Mouse (Mus musculus) layer of hippocampus, adult 9-10 months (tissue): Measurements from ENCODE around the gene Tln1.
"Not testable (repeated sequence)": the region's sequence is repeated elsewhere in the genome, so short reads cannot be mapped to it uniquely, and the experiment has no call there.

ENCODE experiments used
- DNase-seq: peaks from one replicate; pipeline ENCODE4 v3.0.0; 2022; ENCODE audit warnings: low spot score

Tln1 gene

DNA sequence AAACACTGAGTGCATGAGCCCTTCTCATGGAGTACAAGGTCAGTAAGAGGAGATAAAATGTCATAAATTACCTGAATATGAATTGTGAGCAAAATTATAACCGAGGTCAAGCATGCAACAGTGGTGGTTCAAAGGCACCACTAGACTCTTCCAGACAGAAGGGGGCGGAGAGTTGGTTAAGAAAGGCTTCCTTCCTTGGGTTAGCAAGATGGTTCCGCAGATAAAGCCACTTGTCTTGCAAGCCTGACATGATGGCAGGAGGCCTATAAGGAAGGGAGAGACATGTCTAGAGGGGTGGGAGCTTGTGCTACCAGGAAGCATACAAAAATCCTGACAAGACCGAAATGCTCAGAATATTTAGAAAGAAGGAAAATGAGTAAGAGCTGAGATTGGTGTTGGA, 58.2 kb downstream of the Tln1 start:
- no peak for DNase-seq

DNA sequence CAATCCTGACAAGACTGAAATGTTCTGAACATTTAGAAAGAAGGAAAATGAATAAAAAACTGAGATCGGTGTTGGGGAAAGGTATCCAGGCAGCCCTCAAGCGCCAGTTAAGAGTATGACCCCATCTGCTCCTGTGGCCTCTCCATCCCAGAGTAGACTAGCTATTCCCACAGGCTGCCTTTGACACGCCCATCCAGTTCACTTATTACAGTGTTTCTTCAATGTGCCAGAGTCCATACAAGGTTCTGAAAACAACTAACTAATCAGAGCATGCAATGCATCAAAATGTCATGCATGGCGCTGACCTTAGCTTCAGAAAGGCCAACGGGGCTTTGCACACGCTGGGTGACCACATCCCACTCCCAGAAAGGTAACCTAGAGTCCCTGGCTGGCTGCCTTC, 59.0 kb downstream of the Tln1 start:
- no peak for DNase-seq

DNA sequence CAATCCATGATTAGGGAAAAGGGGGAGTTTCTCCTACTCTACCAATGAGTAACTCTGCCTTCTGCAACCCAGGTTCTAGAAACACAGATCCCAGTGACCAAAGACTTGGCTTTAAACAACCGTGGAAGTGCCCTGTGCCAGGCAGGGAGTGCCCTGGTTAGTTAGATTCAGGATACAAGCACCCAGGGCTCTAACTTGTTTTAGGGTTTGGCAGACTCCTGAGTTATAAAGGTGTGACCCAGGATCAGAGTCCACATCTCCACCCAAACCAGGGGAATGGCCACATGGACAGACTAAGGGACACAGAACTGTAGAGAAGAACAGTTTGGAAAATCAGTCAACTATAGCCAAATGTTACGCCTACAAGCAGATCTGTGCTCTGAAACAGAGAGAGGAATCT, 59.5 kb downstream of the Tln1 start:
- no peak for DNase-seq

DNA sequence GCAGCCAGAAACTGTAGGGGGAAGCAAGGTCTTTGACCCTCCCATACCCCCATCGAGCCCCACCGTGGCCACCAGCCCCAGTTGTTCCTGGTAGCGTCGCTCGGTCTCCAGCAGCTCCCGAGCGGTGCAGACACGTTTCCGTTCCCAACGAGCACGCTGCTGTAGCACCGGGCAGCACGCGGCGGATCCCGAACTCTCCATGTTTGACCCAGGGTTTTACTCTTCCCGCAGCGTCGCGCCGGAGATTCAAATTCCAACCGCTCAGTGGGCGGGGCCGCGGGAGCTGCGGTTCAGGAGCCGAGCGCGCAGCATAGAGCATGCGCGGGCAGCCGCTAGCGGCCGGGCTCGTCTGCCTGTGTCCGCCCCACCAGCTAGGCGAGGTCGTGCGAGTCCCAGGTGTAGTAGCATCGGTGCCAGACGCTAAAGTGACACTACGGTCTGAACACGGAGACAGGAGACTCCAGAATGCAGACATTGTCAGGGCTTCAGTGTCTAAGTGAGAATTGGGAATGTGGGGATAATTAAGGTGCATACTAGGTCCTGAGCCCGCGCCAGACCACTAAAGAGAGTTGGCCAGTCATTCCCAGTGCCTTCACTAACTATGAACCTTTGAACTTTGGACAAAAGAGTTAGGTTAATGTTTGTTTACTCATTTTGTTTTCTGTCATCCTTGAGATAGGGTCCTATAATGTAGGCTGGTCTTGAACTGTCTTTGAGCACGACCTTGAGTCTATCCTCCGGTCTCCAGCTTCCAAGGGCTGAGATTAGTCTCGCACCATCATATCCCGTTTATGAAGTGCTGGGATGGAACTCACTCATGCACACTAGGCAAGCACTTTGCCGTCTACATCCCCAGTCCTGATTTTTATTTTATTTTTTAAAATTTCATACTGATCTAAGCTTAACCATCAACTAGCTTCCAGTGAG, 62.8 kb downstream of the Tln1 start, which contains the start of gene Arhgef39:
Gene Arhgef39, minus strand, starts transcription at position 289 of the 927 bp plus-strand sequence.
- no peak for DNase-seq

DNA sequence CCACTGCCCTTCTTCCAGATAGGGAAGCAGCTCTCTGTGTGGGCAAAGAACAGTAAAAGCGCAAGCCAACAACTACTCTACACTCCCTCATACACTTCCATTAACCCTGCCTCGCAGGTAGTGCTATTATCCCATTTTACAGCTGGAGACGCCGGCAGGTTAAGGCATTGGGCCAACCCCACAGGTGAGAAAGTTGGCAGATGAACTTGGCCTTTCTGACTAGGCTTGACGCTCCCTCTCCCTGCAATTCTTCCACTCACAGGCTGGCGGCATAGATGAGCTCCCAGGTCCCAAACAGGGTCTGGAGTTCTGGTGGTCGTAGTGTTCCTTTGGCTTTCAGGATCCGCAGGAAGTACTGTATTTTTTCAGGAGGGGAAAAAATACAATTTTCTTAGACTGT, 63.5 kb downstream of the Tln1 start:
- DNase-seq: no peak

DNA sequence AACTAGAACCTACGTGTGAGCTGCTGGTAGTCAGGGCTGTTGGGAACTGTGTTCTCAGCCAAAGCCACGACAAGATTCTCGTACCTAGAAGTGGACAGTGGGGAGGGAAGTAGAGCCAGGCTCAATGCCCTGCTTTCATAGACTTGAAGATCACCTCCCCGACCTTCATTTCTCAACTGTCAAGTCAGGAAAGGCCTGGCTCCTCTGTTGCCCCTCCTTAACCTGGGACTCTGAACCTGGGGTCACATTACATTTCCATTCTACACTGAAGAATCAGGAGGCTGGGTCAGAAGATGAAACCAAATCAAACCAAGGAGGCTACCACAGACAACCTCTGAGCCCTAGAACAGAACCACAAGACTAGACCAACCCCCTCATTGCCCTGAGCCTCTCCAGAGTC, 64.5 kb downstream of the Tln1 start:
- no peak for DNase-seq

DNA sequence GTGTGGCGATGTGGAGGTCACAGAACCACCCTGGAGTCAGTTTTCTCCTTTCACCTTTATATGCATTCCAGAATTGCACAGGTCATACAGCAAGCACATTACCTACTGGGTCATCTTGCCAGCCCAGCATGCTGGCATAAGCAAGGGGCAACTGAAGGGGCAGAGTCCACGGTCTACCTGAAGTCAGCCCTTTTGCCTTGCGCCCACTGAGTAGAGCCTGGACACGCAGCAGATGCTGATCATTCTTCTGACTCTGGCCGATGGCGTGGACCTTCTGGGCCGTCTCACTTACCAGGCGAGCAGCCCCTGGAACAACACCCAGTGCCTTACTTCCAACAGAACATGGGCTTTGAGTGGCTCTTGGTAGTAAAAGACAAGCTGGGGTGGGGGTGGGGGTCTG, 65.1 kb downstream of the Tln1 start:
- DNase-seq: no peak

DNA sequence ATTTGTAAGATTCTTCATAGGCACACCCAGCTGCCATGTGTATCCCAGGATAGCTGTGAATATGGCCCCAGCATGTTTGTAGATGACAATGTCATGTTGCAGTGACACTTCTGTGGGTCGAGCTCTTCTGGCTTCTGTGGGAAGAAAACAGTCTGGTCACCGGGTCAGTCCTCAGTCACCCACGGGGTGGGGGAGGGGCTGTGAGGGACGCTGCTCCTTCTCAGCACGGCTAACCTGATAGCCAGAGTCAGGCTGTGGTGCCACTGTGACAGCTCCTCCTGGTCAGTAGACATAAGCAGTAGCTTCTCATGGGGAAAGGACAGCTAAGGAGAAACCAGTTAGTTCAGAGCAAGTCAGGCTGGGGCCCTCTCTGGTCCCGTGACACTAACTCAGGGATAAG, 65.9 kb downstream of the Tln1 start:
- no peak for DNase-seq

DNA sequence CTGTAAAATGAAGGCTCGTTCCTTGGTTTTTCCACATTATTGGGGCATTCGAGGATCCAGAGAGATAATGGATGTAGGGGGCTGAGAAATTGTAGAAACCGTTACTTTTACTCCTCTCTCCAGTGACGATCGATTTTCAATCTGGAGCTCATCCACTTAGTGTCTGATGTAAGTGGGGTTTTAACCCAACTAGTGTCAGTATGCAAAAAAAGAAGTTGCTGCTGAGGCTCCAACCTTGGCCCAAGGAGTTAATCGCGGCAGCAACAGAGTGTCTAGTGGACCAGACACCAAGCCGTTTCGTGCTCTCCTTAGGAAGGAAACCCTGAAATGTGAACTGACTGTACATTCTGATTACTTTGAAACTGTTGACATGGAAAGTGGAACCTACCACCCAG, 68.6 kb downstream of the Tln1 start:
- no peak for DNase-seq

DNA sequence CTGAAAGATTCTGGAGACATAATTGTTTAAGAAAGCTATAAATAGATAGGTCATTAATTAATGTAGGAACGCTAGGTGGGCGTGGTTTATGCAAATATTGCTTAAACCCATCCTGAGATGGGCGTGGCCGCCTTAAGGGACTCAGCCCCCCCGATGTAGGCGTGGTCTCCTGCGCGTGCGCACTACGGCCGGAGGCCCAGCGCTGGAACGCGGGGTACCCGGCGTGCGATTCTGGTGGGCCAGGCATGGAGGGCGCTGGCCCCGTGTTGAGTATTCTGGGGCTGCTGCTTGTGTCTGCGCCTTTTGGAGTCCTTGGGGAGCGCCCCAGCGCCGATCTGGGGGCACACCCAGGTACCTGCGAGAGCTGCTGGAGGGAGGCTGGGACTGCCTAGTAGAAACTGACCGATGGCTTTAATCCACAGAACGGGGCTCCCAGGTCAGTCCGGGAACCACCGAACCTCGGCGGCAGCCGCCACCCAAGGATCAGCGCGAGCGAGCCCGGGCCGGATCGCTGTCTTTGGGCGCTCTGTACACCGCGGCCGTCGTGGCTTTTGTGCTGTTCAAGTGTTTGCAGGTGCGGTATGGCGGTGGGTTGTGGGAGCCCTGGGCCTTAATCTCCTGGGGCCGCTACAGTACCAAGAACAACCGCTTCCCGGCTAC, 69.2 kb downstream of the Tln1 start:
- peak; percentile 92 for DNase-seq

DNA sequence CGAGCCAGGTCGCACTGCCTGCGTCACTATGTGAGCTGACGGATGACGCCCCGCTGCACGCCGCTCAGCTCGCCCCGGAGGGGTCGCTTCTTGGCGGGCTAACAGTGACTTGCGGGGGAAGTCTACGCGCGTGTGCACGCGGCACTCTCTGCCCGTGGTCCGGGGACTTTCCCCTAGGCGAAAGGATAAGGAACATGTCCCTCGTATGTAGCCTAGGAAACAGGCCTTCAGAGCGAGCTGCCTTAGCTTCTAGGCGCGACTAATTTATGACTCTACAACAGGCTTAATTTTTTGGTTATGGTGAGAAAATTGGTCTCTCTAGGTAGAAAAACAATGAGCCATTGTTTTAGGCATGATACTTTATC, 69.7 kb downstream of the Tln1 start, which contains the start of gene Ccdc107:
Gene Ccdc107, plus strand, starts transcription at position 80 of the 365 bp plus-strand sequence.
- peak; percentile 87 for DNase-seq

DNA sequence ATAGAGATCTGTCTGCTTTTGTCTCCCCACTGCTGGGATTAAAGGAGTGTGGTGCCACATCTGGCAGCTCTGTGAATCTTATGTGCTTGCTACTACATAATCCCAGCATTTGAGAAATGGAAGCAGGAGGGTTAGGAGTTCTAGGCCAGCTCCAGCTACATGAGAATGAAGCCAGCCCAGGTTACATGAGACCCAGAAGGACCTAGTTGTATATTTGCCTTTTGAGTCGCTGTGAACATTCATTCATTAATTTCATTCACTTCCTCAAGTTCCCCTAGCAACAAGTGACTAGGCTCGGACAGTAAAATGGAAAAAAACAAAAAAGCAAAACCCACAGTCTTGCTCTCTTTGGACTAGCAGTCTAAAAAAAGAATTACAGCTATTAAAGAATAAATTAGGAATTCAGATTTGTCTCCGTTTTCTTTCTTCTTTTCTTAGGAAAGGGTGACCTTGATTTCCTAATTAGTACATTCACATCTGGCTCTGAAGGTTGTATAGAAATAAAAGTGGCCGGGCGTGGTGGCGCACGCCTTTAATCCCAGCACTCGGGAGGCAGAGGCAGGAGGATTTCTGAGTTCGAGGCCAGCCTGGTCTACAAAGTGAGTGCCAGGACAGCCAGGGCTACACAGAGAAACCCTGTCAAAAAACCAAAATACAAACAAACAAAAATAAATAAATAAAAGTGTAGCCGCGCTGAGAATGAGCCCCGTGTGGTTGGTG, 70.2 kb downstream of the Tln1 start:
- DNase-seq: no peak

DNA sequence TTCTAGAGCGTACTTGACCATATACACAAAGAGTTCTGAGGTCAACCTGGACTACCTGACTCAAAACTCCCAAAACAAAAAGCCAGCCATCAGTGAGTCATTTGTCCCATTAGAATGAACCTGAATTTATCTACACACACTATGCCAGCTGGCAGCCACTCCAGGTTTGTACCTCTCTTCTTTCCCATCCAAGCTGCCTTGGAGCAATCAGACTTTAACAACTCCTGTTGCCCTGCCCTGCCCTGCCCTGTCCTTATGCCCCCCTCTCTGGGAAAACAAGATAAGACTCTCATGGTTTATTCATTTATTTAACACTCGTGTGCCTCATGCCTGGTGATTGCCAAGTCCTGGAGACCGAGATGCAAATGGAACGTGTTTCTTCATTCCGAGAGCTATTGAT, 71.7 kb downstream of the Tln1 start:
- DNase-seq: no peak

DNA sequence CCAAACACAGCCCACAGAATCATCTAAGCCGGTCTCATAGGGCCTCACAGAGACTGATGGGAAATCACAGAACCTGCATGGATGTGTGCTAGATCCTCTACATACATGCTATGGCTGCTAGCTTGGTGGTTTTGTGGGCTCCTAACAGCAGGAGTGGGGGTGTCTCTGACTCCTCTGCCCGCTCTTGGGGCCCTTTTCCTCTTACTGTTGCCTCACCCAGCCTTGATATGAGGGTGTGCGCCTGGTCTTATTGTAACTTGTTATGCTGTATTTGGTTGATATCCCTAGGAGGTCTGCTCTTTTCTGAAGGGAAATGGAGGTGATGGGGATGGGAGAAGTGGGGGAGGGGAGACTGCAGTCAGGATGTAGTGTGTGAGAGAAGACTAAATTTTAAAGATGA, 72.9 kb downstream of the Tln1 start:
- DNase-seq: no peak

DNA sequence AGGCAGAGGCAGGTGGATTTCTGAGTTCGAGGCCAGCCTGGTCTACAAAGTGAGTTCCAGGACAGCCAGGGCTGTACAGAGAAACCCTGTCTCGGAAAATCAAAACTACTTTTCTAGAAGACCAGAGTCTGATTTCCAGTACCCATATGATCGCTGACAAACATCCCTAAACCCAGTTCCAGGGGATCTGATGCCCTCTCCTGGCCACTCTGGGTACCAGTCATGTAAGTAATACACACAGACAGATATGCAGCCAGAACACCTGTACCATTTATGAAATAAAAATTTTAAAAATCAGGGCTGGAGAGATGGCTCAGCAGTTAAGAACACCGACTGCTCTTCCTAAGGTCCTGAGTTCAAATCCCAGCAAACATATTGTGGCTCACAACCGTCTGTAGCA, 76.8 kb downstream of the Tln1 start:
- DNase-seq: not testable (repeated sequence)

DNA sequence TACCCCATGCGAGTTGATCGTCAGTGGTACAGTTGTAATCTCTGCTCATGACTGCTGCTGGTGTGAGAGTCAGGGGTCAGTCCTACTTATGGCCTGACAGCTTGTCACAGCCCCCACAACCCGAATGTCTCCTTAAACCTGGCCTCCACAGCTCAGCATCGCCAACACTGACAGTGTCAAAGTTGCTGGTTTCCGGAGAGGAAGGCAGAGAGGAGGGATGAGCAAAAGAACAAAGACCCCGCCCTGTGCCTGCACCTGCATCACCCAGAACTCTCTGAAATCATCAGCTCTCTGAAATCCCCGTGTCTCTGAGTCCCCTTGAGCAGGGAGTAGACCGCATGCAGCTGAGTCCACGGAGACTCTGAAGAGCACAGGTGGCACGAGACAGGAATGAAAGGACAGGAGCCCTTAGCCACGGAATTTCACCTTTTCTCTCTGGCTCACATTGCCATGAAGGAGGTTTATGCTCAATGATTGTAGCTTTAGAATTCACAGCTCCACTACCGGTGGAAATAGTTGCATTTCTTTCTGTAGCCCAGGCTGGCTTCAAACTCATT, 78.9 kb downstream of the Tln1 start, which contains the start of gene Sit1:
Gene Sit1, minus strand, starts transcription at position 200 of the 557 bp plus-strand sequence.
- no peak for DNase-seq

DNA sequence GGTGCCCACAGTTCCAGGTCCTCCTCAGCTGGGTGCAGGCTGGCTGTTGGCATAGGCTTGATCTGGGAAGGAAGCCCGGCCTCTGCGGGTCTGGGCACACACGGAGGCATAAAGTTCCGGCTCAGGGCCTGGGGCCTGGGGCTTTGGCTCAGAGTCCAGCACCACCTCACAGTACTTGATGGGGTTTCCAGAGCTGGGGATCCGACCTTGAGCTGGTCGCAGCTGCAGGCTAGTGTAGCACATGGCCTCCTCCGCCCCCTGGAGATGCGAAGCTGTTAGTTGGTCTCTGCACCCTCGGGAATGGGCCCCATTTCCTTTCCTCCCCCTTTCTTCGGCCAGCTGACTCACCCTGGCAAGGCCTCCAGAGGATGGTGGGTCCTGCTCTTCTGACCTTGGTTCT, 79.9 kb downstream of the Tln1 start:
- no peak for DNase-seq

DNA sequence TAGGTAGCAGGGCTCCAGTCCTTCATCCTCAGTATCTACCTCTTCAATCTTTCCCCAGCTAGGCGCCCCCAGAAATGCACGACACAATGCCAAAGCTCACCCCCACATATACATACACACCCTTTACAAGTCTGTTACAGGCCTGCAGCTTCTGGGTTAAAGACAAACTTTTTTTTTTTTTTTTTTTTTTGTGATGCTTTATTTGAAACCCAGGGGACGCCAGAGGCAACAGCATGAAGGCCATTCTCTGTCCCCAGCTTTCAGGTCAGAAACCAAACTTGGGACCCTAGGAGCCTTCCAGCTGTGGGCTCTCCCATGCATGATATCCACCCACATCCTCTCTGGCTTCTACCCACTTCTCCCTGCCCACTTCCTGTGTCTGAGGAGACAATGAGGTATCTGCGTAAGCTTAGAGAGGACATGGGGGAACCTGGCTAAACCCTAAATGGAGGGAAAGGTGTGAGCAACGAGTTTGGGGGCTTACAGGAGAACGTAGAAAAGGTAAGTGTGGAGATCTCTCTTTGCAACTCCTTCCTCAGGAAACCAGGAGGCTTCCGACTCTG, 80.5 kb downstream of the Tln1 start:
- no peak for DNase-seq
